Mouse (Mus musculus): ENCODE results near the gene Socs3.
A peak's percentile ranks its signal among the peaks of the same experiment; 100 is the strongest.

Socs3 gene

DNA sequence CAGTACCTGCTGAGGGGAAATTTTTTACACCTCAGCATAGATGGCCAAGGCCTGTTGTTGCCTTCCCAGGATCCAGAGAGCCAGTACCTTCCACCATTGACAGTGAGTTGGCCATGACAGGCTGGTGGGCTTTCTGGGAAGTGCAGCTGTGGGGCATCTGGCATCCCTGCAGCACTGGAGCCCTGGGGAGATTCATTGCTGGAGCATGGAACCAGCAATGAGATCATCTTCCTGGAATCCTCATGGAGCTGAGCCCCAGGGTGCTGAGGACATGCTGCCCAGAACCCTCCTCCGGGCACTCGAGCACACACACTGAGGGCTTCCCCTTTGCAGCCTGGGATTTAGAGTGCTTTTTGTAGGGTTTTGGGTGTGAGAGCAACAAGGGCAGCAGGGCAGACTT, 25.4 kb upstream of the Socs3 start:
- no peak for DNase-seq

DNA sequence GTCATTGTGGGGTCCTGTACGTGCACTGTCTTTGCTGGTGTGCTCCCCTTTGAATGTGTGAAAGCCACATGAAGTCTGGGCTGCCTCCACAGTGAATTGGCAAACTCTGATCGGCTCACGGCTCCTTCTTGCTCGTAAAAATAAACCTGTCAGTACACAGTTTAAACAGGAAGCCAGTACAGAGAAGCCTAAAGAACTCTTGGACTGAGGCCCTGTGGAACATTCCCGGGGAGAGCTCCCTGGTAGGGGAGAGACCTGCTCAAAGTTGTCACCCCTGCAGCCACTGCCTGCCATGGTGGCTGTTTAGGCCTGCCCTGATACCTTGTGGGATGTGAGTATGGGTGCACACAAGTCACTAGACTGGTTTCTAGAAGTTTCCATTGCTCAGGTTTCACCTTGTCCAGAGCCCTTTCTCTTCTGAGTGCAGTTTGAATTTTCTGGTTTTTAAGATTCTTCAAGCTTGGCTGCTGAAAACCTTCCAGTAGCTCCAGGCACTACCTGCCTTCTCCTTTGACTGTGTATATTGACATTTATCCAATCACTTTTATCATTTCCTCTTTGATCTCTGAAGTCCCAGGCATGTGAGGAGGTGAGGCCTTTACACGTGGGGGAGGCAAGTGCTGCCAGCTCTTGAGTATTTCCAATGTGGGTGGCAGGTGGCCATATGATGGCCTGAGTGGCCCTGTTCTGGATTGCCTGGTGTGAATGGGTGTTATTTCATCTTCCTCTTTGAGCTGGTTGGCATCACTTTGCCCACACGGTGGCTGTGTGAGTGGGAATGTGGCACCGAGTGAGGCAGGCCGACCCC, 24.6 kb upstream of the Socs3 start:
- DNase-seq = peak in 1 of 2 experiments; percentile 61

GRCm38 (mm10) chr11:117993190-117994175, 23.6 kb upstream of the Socs3 start:
- DNase-seq = no peak

- no peak for DNase-seq
Observed at GRCm38 (mm10) chr11:117991502-117992470, 21.9 kb upstream of the Socs3 start.

GRCm38 (mm10) chr11:117989926-117990325, 20.1 kb upstream of the Socs3 start:
- no peak for DNase-seq

GRCm38 (mm10) chr11:117989241-117989640, 19.4 kb upstream of the Socs3 start:
- DNase-seq = no peak

DNA sequence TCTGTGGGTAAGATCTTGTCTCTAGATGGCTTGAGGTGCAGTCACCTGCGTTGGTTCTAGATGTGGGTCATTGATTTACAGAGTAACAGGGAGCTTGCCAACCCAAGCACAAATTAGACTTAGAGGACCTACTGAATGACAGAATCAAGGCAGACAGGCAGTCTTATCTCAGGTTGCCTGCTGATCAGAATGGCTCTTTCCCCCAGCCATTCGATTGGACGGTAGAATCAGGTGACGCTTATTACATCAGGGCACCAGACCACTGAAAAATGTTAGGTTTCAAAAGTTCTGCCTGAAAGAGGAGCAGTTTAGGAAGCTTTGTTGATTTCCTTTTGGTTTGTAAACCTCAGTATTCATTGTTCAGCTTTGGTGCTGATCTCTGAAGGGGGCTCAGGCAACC, 18.1 kb upstream of the Socs3 start:
- no peak for DNase-seq

DNA sequence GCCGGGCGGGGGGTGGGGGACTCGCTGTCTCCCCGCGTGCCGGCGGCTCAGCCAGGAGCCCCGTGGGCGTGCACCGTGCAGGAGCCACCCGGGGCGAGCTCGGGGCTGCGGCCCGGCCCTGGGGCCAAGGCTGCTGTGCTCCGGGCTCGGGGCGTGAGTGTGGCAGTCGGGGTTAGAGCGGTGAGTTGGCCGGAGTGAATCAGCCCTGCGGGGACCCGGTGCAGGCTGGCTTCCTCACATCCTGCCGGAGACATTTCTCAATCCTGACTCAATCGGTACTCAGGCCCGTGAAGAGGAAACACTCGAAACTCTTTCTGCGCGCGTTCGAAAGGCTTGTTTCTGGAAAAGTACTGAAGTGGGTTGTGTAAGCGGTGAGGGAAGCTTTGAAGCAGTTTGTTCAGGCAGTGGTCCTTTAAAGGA, 17.2 kb upstream of the Socs3 start:
- peak; percentile 35 to 64 for DNase-seq

- DNase-seq = peak; percentile 92 to 95
Observed at GRCm38 (mm10) chr11:117986126-117987031, 16.5 kb upstream of the Socs3 start, which contains the start of gene Pgs1. Gene Pgs1, plus strand, starts transcription at chr11:117986292.

DNA sequence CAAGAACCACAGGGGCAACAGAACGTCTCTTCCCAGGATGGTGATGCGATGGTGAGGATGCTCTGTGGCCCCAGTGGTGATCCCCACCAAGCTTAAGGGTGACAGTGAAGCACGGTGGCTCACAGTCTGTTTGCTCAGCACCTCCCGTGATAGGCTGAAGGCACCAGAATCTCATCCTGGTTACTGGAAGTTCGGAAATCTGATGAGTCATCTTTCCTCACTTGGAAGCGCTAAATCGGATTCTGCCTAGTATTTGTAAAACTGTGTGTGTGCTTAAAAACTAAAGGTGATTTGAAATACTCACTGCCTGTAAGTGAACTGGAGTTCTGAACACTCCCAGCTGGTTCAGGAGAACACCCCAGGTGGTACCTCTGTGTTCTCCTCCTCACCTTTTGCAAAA, 13.9 kb upstream of the Socs3 start:
- DNase-seq = no peak

DNA sequence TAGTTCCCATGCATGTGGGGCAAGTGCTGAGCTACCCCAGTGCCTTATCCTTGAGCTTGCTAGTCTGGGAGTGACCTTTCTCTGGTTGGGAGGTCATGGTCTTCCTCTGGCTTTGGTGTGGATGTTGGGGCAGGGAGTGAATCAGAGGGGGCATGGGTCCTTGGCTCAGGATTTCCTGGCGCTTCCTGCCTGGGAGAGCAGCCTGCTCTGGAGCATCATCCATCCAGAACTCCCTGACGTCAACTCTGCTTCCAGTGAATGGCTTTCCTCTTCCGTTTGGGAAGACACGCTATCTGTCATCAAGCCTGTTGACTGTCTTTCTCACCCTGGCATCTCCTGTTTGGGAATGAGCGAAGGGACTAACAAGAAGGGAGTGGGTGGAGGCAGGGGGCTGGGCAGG, 12.6 kb upstream of the Socs3 start:
- no peak for DNase-seq

GRCm38 (mm10) chr11:117979388-117979787, 9.5 kb upstream of the Socs3 start:
- no peak for DNase-seq

DNA sequence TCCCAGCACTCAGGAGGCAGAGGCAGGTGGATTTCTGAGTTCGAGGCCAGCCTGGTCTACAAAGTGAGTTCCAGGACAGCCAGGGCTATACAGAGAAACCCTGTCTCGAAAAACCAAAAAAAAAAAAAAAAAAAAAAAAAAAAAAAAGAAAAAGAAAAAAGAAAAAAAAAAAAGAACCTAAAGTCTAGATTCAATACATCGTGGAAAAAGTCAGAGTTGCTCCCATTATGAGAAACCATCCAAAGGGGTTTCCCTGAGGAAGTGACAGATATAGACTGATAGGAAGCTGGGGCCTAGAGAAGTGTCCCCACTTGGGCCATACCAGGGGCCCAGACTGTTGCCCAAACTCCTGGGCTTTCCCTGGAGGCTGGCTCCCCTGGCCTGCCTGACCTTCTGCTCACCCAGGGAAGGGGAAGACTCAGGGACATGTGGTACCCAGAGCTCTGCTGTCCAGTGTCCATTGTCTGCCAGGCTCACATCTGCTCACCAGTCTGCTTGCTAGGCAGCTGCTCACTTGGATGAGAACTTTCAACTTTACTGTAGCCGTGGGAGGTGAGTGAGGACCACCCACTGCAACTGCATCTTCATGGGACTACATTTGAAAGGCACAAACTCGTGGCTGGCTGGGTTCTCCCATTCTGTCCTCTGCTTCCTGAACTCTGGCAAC, 8.0 kb upstream of the Socs3 start:
- DNase-seq = no peak

GRCm38 (mm10) chr11:117976081-117976582, 6.3 kb upstream of the Socs3 start:
- DNase-seq = peak in 1 of 2 experiments; percentile 73

DNA sequence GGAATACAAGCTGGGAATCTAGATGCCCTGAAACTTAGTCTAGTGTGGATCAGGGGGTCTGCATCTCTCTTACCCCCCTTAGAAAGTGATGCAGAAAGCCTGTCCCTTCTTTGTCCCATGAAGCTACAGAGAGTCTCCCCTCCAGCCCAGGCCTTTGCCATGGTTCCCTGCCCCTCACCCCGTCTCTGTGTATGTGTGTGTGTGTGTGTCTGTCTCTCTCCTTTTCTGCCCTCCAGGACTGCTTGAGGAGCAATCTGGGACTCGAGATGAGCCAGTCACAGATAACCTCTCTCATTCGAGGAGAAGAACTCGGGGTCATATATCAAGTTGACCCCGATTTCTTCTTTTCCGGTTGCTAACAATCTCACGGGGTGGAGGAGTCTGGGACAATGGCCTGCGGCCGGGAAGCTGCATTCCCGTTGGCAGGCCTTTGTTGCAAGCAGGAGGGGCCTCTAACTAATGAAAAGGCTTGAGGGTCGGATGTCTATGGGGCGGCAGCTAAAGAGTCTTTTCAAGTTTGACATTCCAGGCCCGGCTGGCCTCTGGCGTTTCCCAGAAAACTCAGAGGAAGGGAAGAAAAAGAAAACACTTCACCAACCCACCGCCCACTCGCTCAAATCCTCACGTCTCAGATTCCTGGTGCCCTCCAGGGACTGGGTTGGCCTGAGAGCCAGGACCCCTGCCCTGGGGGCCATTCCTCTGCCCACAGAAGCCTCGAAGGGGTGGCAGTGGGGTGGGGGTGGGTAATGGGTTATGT, 5.5 kb upstream of the Socs3 start:
- peak in 1 of 2 experiments; percentile 60 for DNase-seq

DNA sequence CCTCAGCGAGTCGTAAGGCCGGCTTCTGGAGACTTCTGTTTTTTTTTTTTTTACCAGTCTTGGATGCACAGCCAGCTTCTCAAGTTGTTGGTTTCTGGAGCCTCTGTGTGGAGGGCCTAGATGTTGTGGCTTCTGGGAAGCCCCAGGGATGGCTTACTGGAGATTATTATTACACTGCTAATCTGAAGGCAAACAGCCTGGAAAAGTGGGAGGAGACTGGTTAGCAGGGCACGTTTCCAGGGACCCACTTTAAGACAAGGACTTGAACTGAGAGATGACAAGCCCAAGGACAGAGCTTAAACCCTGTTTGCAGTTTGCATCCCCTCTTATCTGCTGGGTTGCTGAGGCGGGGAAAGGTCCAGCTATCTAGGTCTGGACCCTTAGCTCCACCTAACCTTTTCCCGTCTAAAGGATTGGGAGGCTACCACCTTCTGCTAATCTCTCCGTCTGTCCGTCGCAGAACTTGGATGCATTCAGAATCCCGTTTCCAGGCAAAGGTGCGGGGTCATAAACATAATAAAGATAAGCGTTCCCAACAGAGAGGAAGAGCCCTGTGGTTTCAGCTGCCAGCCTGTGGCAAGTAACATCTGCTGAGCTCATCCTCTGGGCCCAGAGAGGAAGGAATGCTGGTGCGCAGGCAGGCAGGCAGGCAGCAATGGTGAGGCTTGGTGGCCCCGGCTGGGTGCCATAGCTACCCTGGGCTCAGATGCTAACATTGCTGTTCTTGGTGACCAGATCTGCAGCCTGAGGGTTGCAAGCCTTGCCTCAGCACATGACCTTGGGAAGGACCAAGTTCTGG, 4.7 kb upstream of the Socs3 start:
- no peak for DNase-seq

GRCm38 (mm10) chr11:117973569-117973968, 3.7 kb upstream of the Socs3 start:
- no peak for DNase-seq

DNA sequence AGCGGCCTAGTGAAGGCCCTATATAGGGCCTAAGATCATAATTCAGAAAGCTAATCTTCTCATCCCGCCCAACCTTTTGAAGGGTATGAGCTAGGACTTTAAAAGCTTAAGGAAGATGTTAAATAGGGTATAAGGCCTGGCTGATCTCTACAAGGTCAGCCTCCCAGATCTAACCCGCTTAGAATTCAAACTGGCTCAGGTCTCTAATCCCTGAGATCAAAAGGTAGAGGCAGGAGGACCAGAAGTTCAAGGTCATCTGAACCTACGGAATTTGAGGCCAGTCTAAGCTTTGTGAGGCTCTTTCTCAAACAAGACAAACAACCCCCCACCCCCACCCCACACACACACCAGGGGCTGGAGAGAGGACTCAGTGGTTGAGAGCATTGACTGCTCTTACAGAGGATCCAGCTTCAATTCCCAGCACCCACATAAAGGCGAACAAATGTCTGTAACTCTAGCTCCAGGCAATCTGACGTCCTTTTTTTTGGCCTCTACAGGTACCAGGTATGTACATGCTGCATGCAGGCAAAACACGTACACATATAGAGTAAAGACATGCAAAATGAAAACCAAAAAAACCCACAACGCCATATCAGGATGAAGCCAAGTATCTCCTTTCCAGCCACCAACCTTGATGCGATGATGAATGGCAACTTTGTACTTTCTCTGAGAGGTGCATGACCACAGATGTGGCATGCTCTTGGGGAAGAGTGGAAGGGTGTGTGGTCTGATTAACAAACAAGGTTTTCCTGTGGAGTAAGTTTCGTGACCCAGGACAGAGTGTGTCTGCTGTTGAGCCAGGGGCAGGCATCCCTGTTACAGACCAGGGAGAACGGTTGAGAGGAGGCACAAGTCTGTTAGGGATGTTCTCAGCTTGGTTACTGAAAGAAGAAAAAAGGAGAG, 3.1 kb upstream of the Socs3 start:
- DNase-seq = no peak

All from kidney, postnatal 4 days (tissue).